Mouse (Mus musculus): Measurements from ENCODE around the gene Gtf2h5. TPM values are rescaled to one million over a fixed set of nuclear protein-coding genes. Genes with fewer than 3 reads are reported as not detected.
A peak's percentile ranks its signal among the peaks of the same experiment; 100 is the strongest.

The Gtf2h5 gene
- total RNA-seq (2021) = 100 to 1,000 TPM; 123 to 136 TPM

DNA sequence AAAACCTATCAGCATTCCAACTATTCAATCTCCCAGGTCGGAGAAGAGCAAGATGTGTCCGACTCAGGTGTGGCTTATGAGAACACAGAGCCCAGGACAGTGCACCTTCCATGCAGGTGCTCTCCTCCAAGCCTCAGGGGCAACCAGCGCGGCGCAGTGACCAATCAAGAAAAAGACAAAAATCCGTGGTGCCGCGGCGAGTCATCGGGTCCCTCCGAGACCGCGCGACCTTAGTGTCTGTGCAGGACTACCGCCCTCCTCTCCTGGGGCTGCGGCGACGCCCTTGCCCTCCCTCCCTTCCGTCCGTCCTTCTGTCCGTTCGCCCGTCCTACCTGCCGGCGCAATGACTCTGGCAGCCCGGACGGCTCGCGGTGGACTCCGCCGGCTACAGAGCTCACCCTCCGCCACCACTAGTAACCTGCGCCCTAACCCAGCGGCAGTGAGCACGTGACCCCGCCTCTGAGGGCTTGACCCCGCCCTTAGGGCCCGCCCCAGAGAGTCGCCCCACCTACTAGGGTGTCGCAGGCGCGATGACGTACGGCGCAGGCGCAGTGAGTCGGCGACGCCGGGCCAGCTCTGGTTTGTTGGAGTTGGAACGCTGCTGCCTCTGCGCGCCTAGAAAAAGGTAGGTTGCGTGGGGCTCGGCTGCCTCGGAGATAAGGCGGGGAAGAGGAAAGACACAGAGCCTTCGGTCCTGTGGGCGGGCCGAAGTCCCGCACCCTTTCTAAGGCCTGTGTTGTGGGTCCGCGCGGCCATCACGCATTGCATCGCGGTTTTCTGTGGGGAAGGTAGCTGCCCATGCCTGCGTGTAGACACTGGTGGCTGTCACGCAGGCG is at the start of gene Gtf2h5, which contains the start of gene Serac1:
Gene Gtf2h5, plus strand, starts transcription at position 500 of the 836 bp plus-strand sequence.
Gene Serac1, minus strand, starts transcription at position 455 of the 836 bp plus-strand sequence.
- DNase-seq = peak; percentile 98

DNA sequence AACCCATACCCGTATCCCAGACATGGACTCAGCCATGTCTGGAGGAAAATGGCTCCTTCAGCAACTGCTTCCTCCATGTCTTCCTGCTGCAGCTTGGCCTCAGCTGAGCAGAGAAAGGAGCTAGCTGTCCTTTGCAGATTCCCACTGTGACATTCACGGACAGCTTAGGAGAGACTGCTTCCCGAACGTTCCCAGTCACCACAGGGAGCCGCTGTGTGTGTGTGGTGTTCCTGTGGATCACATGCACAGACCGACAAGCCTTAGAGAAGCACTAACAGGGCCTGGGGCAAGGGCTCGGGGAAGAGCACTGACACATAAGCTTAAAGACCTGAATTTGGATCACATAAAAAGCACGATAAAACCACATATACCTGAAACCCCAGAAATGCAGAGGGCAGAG is 43.9 kb upstream of the Gtf2h5 start:
- no peak for DNase-seq

DNA sequence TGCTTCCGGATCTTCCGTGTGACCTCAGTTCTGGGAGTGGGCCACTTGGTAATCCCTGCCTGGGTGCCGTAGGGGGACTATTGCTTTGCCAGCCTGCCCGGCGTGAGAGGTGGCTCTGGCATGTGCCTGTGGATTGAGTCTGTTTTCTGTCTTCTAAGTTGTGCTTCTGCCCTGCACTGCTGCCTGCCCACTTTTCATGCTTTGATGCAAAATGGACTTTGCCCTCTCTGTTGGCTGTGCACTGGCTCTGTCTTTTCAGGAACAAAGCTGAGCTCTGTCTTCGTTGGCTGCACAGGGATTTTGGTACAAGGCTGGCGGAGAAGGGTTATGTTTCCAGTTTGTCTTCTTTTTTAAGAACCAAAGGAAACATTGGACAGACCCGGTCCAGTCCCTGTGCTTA is 43.1 kb upstream of the Gtf2h5 start:
- no peak for DNase-seq

DNA sequence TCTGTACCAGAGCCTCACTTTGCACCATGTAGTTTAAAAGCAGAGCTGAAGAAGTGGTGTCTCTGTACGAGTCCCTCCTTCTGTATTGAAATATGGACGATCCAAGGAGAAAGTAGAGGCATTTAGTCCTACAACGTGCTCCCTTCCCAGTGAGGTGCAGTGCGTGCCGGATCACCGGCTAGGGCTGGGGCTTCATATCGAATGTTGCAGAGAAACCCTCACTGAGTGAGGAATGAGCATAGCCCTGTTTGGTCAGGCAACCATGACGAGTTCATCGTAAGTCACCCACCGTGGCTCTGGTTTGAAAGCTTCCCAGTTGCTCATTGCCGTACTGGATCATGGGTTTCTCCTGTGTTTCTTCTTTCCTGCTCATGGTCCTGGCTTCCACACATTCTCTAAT is 42.7 kb upstream of the Gtf2h5 start:
- DNase-seq = no peak

DNA sequence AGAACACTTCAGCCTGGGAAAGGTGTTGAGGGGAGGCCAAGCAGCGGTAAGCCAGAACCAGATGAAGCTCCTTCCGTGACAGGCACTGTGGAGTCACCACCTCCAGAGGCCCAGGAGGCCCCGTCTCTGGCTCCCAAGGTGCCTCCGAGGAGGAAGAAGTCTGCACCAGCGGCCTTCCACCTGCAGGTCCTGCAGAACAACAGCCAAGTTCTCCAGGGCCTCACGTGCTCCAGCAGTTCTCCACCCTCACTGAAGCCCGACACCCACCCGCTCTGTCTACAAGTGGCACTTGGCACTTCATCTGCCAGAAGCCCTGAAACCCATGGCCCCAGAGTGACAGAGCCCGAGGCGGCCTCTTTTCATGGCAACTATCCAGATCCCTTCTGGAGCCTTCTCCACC is 42.1 kb upstream of the Gtf2h5 start:
- no peak for DNase-seq

DNA sequence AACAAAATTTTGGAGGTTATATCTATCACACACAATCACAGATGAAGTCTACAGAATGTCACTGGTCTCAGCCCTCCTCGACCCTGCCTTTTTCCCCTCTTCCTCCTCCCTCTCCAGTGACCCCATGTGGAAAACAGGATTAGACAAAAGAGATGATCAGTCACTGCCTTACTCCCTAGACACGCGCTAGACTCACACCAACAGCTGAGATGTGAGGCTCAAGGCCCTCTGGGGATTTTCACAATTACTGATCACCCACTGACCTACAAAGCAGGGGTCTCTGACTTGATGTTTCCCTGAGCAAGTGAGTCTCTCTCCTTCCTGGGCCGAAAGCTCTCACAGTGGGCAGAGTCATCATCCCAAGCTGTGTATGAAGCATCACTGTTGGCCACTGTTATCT is 26.8 kb upstream of the Gtf2h5 start:
- no peak for DNase-seq

DNA sequence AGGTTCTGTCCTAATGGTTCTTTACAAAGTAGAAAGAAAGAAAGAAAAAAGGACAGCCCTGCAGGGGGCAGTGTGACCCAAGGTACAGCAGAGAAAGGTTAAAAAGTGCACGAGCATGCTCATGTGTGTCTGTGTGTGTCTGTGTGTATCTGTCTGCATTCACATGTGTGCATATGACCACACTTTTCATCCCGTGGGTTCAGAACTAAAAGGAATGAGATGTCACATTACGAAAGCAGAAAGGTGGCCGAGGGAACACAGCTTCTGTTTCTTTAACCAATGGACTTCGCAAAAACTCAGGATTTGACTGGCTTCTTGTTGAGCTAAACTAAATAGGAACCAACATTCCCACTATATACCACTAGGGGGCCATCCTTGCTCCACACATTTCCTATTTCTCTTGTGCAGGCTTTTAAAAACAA is 24.6 kb upstream of the Gtf2h5 start:
- DNase-seq = no peak

DNA sequence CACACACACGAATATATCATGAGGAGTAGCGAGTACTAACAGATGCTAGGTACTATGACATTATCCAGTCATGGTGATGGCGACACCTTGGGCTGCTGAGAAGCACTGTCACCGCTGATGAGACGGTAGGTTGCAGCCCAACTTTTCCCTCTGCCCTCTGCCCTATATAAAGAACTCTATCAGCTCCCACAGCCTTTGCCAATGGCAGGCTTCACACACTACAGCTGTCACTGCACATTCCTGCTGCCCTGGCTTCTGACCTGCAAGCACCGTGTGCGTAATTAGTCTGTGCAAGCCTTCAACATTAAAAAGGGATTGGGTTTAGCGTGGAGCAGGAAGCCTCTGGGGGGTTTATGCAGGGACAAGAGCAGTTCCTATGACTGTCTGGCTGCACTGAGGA is 16.8 kb upstream of the Gtf2h5 start:
- DNase-seq = no peak

DNA sequence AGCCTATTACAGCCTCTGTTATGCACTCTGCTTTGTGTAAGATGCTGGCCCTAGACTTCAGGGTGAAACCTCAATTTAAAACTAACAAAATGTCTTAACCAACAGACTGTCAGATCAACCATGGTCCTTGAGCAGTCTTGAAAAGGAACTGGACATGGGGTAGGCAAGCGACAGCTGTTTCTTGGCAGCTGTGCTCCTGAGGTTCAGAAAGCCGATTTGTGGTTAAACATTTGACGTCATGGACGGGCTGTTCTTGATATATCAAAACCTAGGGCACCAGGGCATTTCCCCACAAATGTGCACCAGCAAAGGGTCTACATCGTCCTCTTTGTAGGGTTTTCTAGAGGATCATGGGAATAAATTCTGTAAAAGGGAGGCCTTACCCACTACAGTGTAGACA is 16.1 kb upstream of the Gtf2h5 start:
- DNase-seq = no peak

DNA sequence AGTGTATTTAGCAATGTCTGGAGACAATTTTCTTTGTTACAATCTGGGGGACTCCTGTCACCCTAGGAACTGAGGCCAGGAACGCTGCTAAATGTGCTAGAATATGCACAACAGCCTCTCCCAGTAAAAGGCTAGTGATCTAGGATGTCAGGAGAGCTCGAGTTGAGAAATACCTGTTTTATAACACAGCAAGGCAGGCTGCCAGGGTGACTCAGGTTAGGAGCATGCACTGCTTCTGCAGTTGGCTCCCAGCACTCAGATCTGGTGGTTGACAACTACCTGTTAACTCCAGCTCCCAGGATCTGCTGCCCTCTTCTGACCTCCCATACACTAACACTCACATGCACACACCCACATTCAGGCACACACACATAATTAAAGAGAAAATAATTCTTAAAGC is 13.6 kb upstream of the Gtf2h5 start:
- no peak for DNase-seq

DNA sequence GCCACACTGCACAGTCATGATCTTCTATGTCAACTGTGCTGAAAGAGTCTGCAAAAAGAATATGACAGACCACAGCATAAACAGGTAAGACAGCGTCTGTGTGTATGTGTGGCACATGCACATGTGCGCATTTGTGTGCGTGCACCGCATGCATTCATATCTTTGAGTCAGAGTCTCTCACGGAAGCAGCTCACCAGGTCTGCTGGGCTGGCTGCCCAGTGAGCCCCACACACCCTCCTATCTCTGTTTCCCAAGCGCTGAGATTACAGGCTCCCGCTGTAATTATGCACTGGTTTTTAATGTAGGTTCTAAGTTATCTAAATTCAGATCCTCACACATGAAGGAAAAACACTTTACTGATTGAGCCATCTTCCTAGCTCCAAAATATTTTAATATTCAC is 12.0 kb upstream of the Gtf2h5 start:
- no peak for DNase-seq

DNA sequence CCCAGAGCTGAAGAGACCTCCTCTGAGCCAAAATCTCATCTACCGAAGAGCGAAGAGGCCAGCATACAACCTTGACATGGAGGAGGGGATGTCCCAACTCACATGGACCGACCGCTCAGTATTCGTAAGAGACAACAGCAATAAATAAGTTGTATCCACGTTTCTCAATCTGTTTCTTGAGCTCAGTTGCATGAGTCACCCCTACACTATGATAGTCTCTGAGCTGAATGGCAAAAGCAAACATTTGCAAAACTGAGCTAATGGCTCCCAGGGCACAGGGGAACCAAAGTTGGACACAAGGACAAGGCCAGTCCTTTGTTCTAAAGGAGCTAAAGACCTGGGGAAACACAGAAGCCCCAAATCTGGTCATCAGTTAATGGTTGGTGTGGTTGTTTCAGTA is 9.7 kb upstream of the Gtf2h5 start:
- DNase-seq = no peak

DNA sequence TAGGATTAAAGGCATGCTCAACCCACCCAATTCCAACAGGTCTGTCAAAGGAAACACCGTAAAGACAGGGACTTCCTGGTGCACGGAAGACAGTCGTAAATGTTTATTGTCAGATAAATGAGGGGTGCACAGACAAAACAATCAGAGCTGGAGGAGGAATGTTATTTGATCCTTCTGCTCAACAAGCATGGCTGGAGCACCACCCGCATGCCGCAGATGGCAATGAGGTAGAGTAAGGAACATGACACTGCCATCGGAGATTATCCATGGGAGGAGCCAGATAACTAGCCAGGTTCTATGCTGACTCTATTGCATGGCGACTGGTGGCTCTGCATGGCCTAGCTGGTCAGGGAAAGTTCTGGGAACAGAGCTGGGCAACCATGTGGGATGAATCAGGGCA is 6.2 kb upstream of the Gtf2h5 start:
- no peak for DNase-seq

DNA sequence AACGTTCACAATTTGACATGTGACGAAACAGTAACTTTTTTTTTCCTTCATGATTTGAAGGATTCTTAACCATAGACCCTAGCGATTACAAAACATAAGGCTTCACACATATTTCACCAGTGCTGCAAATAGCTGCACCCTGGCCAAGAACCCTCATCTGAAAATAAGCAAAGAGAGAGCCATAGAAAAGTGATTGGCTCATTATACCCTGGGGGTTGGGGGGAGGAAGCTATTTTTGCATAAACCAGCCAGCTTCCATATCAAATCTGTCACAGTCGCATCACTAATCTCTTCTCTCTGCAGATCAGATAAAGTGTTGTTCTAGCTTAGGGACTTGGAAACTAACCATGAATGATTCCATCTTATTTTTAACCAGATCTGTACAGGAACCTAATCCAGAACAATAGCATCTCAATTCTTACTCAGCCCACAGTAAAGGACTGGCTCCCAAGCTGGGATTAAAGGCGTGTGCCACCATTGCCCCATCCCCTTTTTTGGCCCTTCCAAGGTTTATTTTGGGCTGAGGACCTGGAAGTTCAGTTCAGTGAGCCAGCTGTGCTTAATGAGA is 3.8 kb downstream of the Gtf2h5 start:
- DNase-seq = peak in 1 of 2 experiments; percentile 34

DNA sequence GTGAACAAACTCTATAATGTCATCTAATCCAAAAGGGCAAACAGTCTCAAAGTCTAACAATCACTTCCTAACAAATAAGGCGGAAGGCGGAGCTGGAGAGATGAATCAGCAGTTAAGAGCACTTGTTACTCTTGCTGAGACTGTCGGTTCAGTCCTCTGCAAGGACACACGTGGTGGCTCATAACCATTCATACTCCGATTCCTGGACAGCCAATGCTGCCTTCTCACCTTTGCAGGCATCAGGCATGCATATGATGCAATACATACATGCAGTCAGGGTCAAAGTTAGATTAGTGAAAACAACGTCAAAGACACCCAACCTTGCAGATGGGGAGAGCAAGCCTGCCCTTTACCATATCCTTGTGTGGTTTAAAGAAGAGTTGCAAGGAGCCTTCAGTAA is 12.0 kb downstream of the Gtf2h5 start:
- no peak for DNase-seq

DNA sequence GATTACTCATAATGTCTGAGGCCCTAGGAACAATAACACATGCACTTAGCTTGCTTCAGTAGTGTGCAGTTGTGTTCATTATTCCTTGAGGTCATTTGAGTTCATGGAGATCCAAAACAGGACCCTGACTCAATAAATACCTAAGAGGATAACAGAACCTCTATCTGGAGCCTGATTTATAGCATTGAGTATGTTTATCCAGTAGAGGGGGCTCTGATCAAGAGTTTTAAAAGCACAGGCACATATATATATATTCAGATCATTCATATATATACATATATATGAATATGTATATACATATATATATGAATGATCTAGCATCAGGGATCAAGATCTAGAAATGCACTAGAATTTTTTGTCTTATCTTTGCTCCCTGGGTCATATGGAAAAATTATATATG is 16.0 kb downstream of the Gtf2h5 start:
- no peak for DNase-seq

DNA sequence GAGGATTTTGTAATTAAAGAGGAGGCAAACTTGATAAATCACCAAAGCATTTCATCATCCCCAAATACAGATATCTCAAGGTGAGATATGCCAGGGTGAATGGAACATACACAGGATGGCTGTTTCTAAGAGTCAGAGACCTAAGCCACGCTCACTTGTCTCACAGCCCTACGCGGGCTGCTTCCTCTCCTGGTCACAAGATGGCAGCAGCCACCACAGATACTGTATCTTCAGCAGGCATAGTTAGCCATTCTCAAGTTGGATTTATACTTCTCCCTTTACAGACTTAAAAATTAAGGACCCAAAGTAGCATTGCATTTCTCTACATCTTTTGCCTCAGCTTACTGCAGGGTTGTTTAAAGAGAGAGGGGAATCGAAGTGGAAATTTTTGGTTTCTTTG is 18.3 kb downstream of the Gtf2h5 start:
- peak; percentile 28 to 31 for DNase-seq

DNA sequence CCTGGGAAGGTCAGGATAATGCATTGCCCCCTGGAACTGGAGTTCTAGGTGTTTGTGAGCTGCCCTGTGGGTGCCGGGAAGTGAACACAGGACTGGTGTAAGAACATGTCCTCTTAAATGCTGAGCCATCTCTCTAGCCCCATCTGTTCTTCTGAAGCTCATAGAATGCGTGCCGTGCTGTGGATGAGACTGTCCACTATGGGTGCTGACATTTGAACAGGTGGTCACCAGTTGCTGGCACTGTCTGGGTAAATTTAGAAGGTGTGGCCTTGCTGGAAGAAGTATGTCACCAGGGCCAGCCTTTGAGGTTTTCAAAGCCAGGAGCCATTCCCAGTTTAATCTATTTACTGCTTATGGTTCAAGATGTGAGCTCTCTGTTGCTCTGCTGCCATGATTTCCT is 22.7 kb downstream of the Gtf2h5 start:
- DNase-seq = no peak

DNA sequence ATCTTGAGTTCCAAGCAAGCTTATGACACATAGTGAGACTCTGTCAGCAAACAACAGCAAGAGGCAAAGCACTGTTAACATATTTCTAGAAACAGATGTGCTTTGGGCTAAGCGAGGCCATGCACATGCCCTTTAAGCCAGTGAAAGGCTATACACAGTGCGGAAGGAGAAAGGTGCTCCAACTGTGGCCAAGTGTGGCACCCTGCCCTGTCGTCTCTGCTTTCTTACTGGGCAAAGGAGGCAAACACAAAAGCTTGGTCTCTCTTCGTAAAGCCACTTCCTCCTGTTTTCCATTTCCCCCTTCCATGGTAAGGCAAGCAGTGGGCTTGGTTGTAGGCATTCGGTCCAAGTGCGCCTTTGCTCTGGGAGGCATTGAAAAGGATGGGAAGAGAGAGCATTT is 24.0 kb downstream of the Gtf2h5 start:
- no peak for DNase-seq

DNA sequence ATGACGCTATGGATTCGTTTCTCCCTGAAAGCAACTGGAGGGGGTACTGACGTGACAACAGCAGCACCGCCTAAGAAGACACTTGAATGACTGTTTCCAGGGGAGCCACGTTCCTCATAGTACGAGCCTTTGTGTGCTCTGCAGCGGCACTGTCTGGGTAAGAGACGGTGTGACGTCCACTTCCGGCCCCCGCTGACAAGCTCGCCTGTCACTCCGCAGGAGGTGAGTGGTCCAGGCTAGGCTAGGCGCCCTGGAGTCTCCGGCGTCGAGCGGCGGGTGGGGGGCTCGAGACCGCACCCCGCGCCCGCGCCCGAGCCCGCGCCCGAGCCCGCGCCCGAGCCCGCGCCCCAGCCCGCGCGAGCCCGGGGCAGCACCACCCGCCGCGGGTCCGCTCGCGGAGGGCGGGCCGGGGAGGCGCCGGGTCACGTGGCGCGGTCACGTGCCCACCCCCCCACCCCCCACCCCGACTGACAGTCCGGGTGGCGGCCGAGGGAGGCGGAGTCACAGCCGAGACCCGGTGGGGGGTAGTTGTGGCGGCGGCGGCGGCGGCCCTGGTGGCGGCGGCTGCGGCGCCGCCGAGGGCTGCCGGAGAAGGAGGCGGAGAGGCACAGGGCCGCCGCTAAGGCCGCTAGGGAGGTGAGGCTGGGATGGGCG is 26.9 kb downstream of the Gtf2h5 start, which contains the start of gene Tulp4:
Gene Tulp4, plus strand, starts transcription at position 77 of the 654 bp plus-strand sequence.
- DNase-seq = peak; percentile 83 to 84

DNA sequence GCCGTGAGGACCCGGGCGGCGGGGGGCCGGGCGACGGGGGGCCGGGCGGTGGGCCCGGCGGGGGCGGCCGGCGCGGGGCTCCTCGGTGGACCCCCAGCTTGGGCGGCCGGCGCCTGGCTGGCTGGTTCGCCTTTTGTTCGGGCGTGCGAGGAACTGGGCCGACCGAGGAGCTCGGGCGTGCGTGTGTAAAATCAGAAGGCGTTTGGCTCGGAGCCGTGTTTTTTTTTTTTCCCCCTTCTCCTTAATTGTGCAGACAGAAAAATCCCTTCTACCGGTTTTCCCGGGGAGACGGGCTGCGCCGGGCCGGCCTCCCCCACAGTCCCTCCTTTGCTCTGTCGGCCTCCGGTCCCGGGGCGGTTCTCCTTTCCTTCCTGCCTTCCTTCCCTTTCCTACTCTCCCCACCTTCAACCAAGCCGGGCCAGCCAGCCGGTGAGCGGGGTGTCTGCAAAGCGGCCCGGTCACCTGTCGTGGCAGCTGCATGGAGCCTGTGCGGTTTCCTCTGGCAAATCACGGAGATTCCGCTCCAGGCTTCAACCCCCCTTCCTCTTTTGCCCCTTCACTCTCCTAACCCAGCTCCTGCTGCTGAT is 27.5 kb downstream of the Gtf2h5 start:
- peak; percentile 40 to 54 for DNase-seq

DNA sequence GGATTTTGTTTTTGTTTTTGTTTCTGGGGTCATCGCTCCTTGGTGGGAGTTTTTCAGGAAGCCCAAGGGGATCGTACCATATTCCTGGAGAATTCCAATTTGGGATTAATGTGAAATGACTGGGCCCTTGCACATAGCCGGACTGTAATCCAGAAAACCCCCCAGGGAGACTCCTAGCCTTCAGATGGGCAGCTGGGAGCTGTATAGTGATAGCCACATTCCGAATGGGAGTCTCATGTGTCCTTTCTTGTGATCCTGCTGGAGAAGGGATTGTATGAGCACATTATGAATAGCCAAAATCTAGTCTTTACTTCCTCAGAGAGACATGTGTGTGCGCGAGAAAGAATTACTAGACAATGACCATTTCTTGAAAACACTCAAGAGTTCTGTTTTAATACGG is 28.6 kb downstream of the Gtf2h5 start:
- DNase-seq = no peak

DNA sequence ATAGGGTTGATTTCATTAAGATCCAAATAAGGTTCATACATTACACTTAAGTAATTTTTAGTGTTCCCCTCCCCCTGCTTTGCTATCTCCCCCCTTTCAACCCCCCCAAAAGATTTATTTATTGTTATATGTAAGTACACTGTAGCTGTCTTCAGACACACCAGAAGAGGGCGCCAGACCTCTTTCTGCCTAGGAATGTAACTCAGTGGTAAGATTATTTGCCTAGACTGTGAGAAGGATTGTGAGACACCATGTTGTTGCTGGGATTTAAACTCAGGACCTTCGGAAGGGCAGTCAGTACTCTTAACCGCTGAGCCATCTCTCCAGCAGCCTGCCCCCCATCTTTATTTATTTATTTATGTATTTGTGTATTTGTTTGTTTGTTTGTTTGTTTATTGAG is 31.4 kb downstream of the Gtf2h5 start:
- no peak for DNase-seq
